Mouse (Mus musculus) central nervous system, embryonic 14 days (tissue): ENCODE measurements around the gene Mup22. TPM values are rescaled to one million over a fixed set of nuclear protein-coding genes. Genes with fewer than 3 reads are reported as not detected.

Source experiments
- polyA plus RNA-seq: library from polyadenylated mRNA; depleted of rRNA; stranded (reverse); fragments of >200 nt; gene quantifications from 2 replicates; pipeline ENCODE4 v1.2.3, GENCODE M21; 2012; rRNA removed

The Mup22 gene
- polyA plus RNA-seq, result not detected in 2 replicates

GRCm38 (mm10) chr4:60821363-60821762 is at the start of gene Mup22:
Gene Mup22, minus strand, starts transcription at chr4:60821463.

Other genes with a start within 250 kb of the Mup22 start
- not detected in 2 replicates for gene Mup10, start 239.3 kb downstream of the Mup22 start, polyA plus RNA-seq
- gene Mup11, start 159.1 kb downstream of the Mup22 start, polyA plus RNA-seq, result not detected in 2 replicates
- not detected in 2 replicates for gene Mup12, start 80.1 kb downstream of the Mup22 start, polyA plus RNA-seq